Mouse (Mus musculus) G1E (cell line): ENCODE results near the gene Slc16a5.

Experiments
- CTCF ChIP-seq: IDR thresholded peaks from 2 replicates; pipeline ENCODE4 v1.5.1; 2012; ENCODE audit warnings: low read depth, low read length, inconsistent platforms, mixed read lengths
- GATA1 ChIP-seq: IDR thresholded peaks from 2 replicates; pipeline ENCODE4 v1.6.1; 2012; ENCODE audit warnings: borderline replicate concordance, low read length, inconsistent platforms, mixed read lengths
- GATA2 ChIP-seq: IDR thresholded peaks from 2 replicates; pipeline ENCODE4 v1.6.1; 2012; ENCODE audit warnings: low read depth, low read length, inconsistent platforms, borderline replicate concordance

- TF ChIP-seq CTCF (no peak), GATA2 (no peak), GATA1 (no peak)
Measured at GRCm38 (mm10) chr11:115520218-115520617, 57.9 kb downstream of the Slc16a5 start.
